Mouse (Mus musculus) kidney, embryonic 15.5 days (tissue): ENCODE data around the gene Apobec4. TPM values are rescaled to one million over a fixed set of nuclear protein-coding genes. Genes with fewer than 3 reads are reported as not detected.
A peak's percentile ranks its signal among the peaks of the same experiment; 100 is the strongest.
"Not testable (repeated sequence)": the region's sequence is repeated elsewhere in the genome, so short reads cannot be mapped to it uniquely, and the experiment has no call there.

Experiments used
- ATAC-seq: fragments of 200-750 bp; cut with Nextera tagmentation; replicated peaks from 2 replicates; pipeline ENCODE4 v1.8.0; 2017; ENCODE audit warnings: moderate TSS enrichment; ENCODE audit not compliant: low FRiP score
- H3K27ac ChIP-seq: fragments of 300-500 bp; sonication (generic); 2 replicates; pipeline ENCODE4 v1.5.1; 2015; ENCODE audit warnings: mild to moderate bottlenecking, inconsistent platforms
- H3K27me3 ChIP-seq: fragments of 300-500 bp; sonication (generic); 2 replicates; pipeline ENCODE4 v1.6.1; 2015; ENCODE audit warnings: inconsistent platforms
- H3K36me3 ChIP-seq: fragments of 300-500 bp; sonication (generic); 2 replicates; pipeline ENCODE4 v1.6.1; 2015; ENCODE audit warnings: inconsistent platforms
- H3K4me1 ChIP-seq: fragments of 300-500 bp; sonication (generic); 2 replicates; pipeline ENCODE4 v1.6.1; 2015; ENCODE audit warnings: inconsistent platforms
- H3K4me2 ChIP-seq: fragments of 300-500 bp; sonication (generic); 2 replicates; pipeline ENCODE4 v1.6.1; 2015; ENCODE audit warnings: moderate library complexity, mild to moderate bottlenecking, inconsistent platforms
- H3K4me3 ChIP-seq: fragments of 300-500 bp; sonication (generic); replicated peaks from 2 replicates; pipeline ENCODE4 v1.5.1; 2015; ENCODE audit warnings: mild to moderate bottlenecking, inconsistent platforms
- H3K9ac ChIP-seq: fragments of 300-500 bp; sonication (generic); 2 replicates; pipeline ENCODE4 v1.6.1; 2015; ENCODE audit warnings: mild to moderate bottlenecking, inconsistent platforms
- H3K9me3 ChIP-seq: fragments of 300-500 bp; sonication (generic); replicated peaks from 2 replicates; pipeline ENCODE4 v1.6.1; 2016; ENCODE audit warnings: inconsistent platforms
- WGBS: fragments of 180-500 bp; shearing (Covaris S2); methylation state at CpG from one replicate; pipeline ENCODE4 v1.1.7; 2015; ENCODE audit warnings: mixed read lengths; 5-methylcytosine and 5-hydroxymethylcytosine counted together
- polyA plus RNA-seq: library from polyadenylated mRNA; unstranded; fragments of >200 nt; fragmentation: Nextera tagmentation; extraction: Ambion mirVana; gene quantifications from 2 replicates; pipeline ENCODE4 v1.2.1, GENCODE M21; 2015

Apobec4 gene
- polyA plus RNA-seq, 1 experiment from 2014 or later, result not detected

GRCm38 (mm10) chr1:152767749-152768488 is 17.6 kb downstream of the Apobec4 start:
- ATAC-seq, result peak; percentile 27; the same call in 1 of the 2 replicates
- WGBS, result 8% methylated on average over 5 of the region's 5 CpGs
- Histone ChIP-seq H3K4me2 (peak overlapping the region; percentile 93), H3K9ac (no peak overlapping the region), H3K4me1 (peaks cover 15% of the 10 kb centered on the region), H3K27me3 (peaks cover 24% of the 10 kb centered on the region), H3K4me3 (peak overlapping the region; percentile 94), H3K9me3 (no peaks in the 10 kb centered on the region), H3K27ac (0 out of 2 replicates have a peak overlapping the region, but pooled peaks have one; percentile 34), H3K36me3 (peaks cover 39% of the 10 kb centered on the region)

GRCm38 (mm10) chr1:152771016-152771415 is 20.7 kb downstream of the Apobec4 start:
- Histone ChIP-seq H3K4me2 (no peak overlapping the region), H3K4me1 (peaks cover 10% of the 10 kb centered on the region; the same call in 1 of the 2 replicates), H3K36me3 (peaks cover 69% of the 10 kb centered on the region), H3K9ac (no peak overlapping the region), H3K27me3 (no peaks in the 10 kb centered on the region), H3K9me3 (no peaks in the 10 kb centered on the region), H3K4me3 (no peak overlapping the region), H3K27ac (no peak overlapping the region)
- ATAC-seq, result no peak
- WGBS, result 91% methylated on average over 9 of the region's 9 CpGs

DNA sequence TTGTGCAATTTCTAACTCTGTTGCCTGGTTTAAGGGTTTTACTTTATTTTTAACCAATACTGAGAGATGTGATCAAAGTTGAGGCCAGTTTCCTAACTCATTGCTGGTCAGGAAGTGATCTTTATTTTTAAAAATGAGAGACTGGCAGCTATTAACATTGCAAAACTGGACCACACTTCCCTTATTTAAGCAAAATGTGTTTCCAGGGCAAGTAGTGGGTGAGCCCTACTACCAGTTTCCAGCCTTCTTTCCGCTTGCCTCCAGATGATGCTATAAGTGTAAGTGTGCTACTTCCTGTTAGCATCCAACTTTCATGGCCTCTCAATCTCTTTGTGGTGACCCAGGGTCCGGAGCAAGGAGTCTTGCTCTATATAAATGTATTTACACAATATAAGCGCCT is 24.2 kb downstream of the Apobec4 start:
- not testable (repeated sequence) for H3K27me3 ChIP-seq, H3K9me3 ChIP-seq, H3K27ac ChIP-seq, H3K4me3 ChIP-seq, ATAC-seq, H3K4me2 ChIP-seq, H3K9ac ChIP-seq, H3K4me1 ChIP-seq
- WGBS, result 91% methylated on average over 3 of the region's 3 CpGs
- peaks cover 64% of the 10 kb centered on the region for H3K36me3 ChIP-seq

- Histone ChIP-seq H3K4me1 (0 out of 2 replicates have a peak, but pooled peaks cover 3% of the 10 kb centered on the region), H3K9ac (no peak overlapping the region), H3K36me3 (peaks cover 22% of the 10 kb centered on the region), H3K27me3 (no peaks in the 10 kb centered on the region), H3K4me3 (no peak overlapping the region), H3K4me2 (no peak overlapping the region), H3K27ac (no peak overlapping the region), H3K9me3 (no peaks in the 10 kb centered on the region)
- ATAC-seq, result peak; percentile 74; the same call in 1 of the 2 replicates
- 31% methylated on average over 10 of the region's 10 CpGs for WGBS
Observed at GRCm38 (mm10) chr1:152779071-152779737, 28.9 kb downstream of the Apobec4 start.

- no peaks in the 10 kb centered on the region for H3K9me3 ChIP-seq
- no peak for ATAC-seq
- no peak overlapping the region for H3K9ac ChIP-seq
- no peak overlapping the region for H3K27ac ChIP-seq
- H3K4me1 ChIP-seq, result peaks cover 6% of the 10 kb centered on the region; the same call in 1 of the 2 replicates
- H3K36me3 ChIP-seq, result no peaks in the 10 kb centered on the region
- no peak overlapping the region for H3K4me2 ChIP-seq
- no peaks in the 10 kb centered on the region for H3K27me3 ChIP-seq
- H3K4me3 ChIP-seq, result no peak overlapping the region
- 96% methylated on average over 8 of the region's 8 CpGs for WGBS
Observed at GRCm38 (mm10) chr1:152784620-152785019, 34.3 kb downstream of the Apobec4 start.

DNA sequence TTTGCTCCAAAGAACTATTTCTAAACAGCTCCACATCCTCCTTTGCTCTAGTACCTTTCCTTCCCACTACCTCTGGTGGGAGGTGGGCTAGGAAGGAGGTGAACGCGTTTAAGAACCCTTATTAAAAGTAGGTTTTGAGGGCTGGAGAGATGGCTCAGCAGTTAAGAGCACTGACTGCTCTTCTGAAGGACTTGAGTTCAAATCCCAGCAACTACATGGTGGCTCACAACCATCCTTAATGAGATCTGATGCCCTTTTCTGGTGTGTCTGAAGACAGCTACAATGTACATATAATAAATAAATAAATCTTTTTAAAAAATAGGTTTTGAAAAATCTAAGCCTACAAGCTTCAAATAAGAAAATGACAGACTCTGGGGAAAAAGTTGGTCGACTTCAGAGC is 35.1 kb downstream of the Apobec4 start:
- H3K36me3 ChIP-seq, H3K27ac ChIP-seq, ATAC-seq, H3K4me1 ChIP-seq, H3K9me3 ChIP-seq, H3K27me3 ChIP-seq, H3K9ac ChIP-seq, H3K4me2 ChIP-seq, H3K4me3 ChIP-seq: not testable (repeated sequence)
- 74% methylated on average over 3 of the region's 3 CpGs for WGBS

GRCm38 (mm10) chr1:152786953-152787352 is 36.6 kb downstream of the Apobec4 start:
- Histone ChIP-seq H3K4me2 (no peak overlapping the region), H3K27ac (no peak overlapping the region), H3K36me3 (no peaks in the 10 kb centered on the region), H3K4me3 (no peak overlapping the region), H3K9ac (no peak overlapping the region), H3K4me1 (peaks cover 22% of the 10 kb centered on the region), H3K27me3 (no peaks in the 10 kb centered on the region), H3K9me3 (no peaks in the 10 kb centered on the region)
- WGBS, result 82% methylated on average over 4 of the region's 4 CpGs
- no peak for ATAC-seq

GRCm38 (mm10) chr1:152788121-152788660 is 37.8 kb downstream of the Apobec4 start:
- no peaks in the 10 kb centered on the region for H3K36me3 ChIP-seq
- no peak overlapping the region for H3K9ac ChIP-seq
- H3K27ac ChIP-seq, result no peak overlapping the region
- H3K27me3 ChIP-seq, result no peaks in the 10 kb centered on the region
- H3K4me2 ChIP-seq, result no peak overlapping the region
- no peak for ATAC-seq
- no peaks in the 10 kb centered on the region for H3K9me3 ChIP-seq
- H3K4me1 ChIP-seq, result peaks cover 28% of the 10 kb centered on the region
- no peak overlapping the region for H3K4me3 ChIP-seq
- WGBS, result 49% methylated on average over 4 of the region's 4 CpGs

DNA sequence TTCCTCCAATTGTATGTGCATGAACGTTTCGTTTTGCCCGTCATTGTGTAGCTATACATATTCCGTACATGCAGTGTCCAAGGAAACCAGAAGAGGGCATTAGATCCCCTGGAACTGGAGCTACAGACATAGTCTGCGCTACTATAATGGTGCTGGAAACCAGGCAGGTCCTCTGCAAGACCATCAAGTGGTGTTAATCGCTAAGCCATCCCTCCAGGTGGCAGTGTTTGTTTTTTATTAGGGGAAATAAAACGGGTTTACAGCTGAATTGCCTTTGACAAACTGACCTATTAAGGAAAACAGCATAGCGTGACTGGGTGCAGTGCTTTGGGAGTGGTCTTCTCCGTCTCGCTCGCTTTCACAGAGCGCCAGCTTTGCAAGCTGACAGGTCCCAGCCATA is 39.9 kb downstream of the Apobec4 start:
- peak; percentile 79 for ATAC-seq
- 9% methylated on average over 12 of the region's 12 CpGs for WGBS
- H3K27ac ChIP-seq, result peak overlapping the region; percentile 87; the same call in 1 of the 2 replicates

GRCm38 (mm10) chr1:152790821-152791220 is 40.5 kb downstream of the Apobec4 start:
- no peak overlapping the region; the same call in 1 of the 2 replicates for H3K4me3 ChIP-seq
- ATAC-seq, result peak; percentile 59
- H3K36me3 ChIP-seq, result no peaks in the 10 kb centered on the region
- no peaks in the 10 kb centered on the region for H3K27me3 ChIP-seq
- H3K9ac ChIP-seq, result no peak overlapping the region
- no peaks in the 10 kb centered on the region for H3K9me3 ChIP-seq
- H3K4me2 ChIP-seq, result peak overlapping the region; percentile 29
- WGBS, result 14% methylated on average over 6 of the region's 6 CpGs
- H3K4me1 ChIP-seq, result peaks cover 32% of the 10 kb centered on the region
- peak overlapping the region; percentile 87 for H3K27ac ChIP-seq

More for the DNA sequence above, 39.9 kb downstream of the Apobec4 start:
- Histone ChIP-seq H3K9me3 (no peaks in the 10 kb centered on the region), H3K27me3 (no peaks in the 10 kb centered on the region), H3K4me2 (peak overlapping the region; percentile 29), H3K4me1 (peaks cover 30% of the 10 kb centered on the region), H3K9ac (no peak overlapping the region), H3K4me3 (no peak overlapping the region; the same call in 1 of the 2 replicates), H3K36me3 (no peaks in the 10 kb centered on the region)

DNA sequence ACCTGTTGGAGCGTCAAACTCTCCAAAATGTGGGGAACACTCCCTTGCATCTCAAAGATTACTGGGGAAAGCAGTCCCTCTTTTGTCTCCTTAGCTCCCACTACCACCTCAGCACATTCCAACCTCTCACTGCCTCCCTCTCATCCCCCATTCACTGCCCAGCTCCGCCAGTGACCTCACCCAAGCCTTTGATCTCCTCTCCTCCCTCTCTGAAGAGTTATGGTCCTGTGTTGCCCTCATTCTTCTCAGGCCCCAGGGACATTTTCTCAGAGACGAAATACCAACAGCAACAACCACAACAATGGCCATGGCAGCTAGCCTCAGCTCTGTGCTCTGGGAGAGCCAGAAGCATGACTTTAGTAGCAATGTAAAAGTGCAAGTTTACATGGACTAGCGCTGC is 40.9 kb downstream of the Apobec4 start:
- peak; percentile 69 for ATAC-seq
- H3K4me2 ChIP-seq, result peak overlapping the region; percentile 29; the same call in 1 of the 2 replicates
- H3K27ac ChIP-seq, result peak overlapping the region; percentile 87
- H3K9me3 ChIP-seq, result no peaks in the 10 kb centered on the region
- H3K9ac ChIP-seq, result no peak overlapping the region
- no peaks in the 10 kb centered on the region for H3K36me3 ChIP-seq
- H3K27me3 ChIP-seq, result no peaks in the 10 kb centered on the region
- WGBS, result 22% methylated on average over 4 of the region's 4 CpGs
- H3K4me3 ChIP-seq, result no peak overlapping the region
- H3K4me1 ChIP-seq, result peaks cover 35% of the 10 kb centered on the region
